Mouse (Mus musculus) urinary bladder, postnatal 4 days (tissue): Measurements from ENCODE around the gene Slc30a1.

Source experiments
- DNase-seq, 2 experiments: peaks; one replicate each; pipeline ENCODE4 v3.0.0; 2021 to 2022; ENCODE audit warnings: low spot score in 2 of 2

The Slc30a1 gene

DNA sequence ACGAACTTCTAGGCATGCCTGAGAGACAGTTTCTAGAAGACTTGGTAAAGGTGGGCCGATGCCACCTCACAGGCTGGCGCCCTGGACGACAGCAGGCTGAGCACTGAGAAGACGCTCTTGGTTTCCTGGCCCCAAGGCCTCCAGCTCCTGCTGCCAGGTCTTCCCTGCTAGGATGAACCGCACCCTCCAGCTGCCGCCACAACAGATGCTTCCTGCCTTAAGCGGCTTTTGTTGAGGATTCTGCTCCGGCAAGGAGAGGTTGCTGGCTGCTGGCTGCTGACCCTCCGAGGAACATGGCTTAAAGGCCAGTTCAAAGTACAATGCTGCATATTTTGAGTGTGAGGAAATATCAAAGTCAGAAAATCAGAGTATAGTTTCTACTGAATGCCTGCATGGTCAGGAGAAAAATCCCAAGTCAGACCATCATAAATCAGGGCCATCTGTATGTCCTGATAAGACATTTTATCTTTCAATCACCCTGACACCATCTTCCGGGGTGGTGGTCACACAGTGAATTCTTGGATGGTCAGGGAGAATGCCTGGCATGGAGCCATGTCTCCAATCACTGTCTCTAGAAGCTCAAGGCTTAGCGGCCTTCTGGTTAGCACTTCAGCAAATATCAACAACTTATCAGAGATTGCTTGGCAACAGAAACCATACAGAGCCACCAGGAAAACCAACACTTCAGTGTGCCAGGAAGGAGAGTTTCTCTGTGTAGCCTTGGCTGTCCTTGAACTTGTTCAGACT is 9.6 kb upstream of the Slc30a1 start:
- peak in 1 of 2 experiments; percentile 30 for DNase-seq

DNA sequence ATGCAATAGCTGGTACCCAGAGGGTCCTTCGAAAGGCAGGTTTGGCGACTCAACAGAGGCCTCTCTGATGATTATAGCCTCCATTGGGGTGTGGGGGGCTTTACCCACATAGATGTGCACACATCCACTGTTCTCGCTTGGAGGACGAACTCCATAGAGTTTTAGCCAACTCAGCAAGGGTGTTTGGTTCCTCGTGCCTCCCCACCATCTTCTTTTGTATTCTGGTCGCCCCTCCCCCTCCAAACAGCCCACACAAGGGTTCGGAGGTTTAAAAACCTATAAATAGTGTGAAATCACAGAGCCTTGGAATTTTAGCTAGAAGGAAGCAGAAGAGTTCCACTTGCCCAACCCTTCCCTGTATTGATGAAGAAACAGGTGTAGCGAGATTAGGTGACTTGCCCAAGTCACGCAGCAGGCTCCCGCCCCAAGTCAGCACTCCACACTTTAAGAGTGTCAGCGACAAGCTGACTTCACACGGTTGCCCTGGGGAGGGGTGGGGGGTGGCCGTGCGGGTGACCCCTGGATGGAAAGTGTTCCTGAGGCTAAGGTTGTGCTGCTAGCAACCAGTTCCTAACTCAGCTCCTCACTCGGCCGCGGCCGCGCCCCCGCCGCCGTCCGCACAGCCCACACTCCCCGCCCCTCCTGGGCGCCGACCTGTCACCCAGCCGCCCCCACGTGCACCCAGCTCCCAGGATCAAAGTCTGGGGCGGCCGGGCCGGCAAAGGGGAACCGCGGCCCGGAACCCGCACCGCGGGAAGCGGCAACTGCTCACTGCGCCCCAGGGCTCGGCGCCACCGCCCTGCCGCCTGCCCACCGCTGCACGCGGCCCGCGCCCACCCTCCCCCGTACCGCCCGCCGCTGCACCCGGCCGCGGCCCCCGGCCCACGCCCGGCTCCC is 682 bp upstream of the Slc30a1 start:
- peak in 1 of 2 experiments; percentile 69 for DNase-seq

DNA sequence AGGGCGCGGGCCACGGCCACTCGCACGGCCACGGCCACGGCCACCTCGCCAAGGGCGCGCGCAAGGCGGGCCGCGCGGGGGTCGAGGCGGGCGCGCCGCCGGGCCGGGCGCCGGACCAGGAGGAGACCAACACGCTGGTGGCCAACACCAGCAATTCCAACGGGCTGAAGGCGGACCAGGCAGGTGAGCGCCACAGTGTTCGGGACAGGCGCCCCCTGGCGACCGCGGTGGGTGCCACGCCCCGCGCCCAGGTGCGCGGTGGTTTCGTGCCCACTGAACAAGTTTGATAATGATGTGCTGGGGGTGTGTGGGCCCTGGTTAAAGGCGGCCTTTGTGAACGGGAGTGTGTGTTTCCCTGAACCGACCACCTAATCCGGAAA is 854 bp downstream of the Slc30a1 start:
- DNase-seq = peak; percentile 70 to 77

DNA sequence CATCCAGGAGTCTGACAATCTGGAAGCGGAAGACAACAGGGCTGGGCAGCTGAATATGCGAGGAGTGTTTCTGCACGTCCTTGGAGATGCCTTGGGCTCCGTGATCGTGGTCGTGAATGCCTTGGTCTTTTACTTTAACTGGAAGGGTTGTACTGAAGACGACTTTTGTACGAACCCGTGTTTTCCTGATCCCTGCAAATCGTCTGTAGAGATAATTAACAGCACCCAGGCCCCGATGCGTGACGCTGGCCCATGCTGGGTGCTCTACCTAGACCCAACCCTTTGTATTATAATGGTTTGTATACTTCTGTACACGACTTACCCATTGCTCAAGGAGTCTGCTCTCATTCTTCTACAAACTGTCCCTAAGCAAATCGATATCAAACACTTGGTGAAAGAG is 2.3 kb downstream of the Slc30a1 start:
- DNase-seq = no peak

GRCm38 (mm10) chr1:191909316-191909715 is 2.7 kb downstream of the Slc30a1 start:
- no peak for DNase-seq

- no peak for DNase-seq
Measured at GRCm38 (mm10) chr1:191910646-191911045, 4.1 kb downstream of the Slc30a1 start.

- DNase-seq = no peak
Measured at GRCm38 (mm10) chr1:191911067-191911668, 4.6 kb downstream of the Slc30a1 start.

DNA sequence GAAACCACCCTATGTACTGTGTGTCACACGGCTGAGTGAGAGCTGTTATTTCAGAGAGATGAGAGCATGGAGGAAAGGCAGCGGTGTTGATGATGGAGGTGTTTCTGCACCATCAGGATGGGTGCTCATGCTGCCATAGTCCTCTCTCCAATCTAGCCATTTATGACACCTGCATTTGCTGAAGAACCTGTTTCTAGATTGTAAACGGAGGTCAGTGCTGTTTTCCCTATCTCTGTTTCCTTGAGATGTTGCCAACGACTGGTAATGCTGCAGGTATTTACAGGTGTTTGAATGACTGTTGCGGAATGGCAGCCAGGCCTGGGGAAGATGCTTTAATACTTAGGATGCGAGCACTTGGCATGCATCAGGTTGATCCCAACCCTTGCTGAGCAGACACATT is 8.1 kb downstream of the Slc30a1 start:
- no peak for DNase-seq

- no peak for DNase-seq
Measured at GRCm38 (mm10) chr1:191915586-191915985, 9.0 kb downstream of the Slc30a1 start.

DNA sequence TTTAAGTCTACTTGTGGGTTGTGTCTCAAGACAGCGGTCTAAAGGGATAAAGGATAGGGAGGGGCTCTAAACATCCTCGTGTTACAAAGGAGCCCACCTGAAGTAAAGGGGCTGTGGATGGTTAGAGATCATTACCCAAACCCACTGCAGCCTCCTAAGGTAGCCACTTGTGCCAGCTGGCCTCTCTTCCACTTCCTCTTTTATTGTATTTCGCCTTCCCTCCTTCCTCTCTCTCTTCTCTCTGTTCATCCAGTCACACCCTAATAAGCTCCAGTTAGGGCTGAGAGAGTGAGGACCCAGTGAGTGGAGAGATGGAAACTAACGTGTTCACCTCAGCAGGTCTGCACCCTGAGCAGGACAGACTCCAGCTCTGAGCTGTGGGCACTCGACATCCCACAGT is 10.3 kb downstream of the Slc30a1 start:
- DNase-seq = no peak

DNA sequence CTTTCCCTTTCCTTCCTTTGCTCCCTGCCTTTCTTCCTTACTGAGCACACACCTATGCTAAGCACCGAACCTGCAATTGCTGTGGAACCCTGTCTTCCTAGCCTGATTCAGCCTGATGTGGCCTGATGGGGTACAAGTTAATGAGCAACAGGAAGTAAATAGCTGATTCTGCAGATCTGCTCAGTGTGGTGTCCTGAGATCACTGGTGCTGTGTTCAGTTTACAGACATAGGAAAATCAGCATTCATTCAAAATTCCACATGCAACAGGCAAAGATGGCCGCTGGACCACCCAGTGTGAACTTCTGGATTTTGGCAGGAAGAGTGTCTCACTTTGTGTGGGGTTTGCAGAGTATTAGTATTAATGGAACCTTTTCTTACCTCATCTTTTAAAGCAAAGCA is 12.8 kb downstream of the Slc30a1 start:
- DNase-seq = no peak

DNA sequence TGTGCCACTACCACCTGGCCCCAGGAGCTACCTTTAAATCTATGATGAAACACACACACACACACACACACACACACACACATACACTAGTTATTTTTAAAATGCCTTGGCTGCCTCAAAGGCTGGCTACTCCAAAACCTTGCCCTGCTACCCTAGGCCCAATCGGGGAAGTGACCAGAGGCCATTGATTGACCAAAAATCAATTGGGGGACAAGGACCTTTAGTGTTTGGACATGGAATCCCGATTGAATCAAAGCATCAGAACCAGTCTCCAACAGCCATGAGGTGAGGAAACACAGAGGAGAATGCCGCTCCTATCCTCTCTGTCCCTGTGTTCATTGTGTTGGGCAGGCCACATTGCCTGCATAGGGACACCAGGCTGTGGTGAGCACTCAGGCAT is 15.1 kb downstream of the Slc30a1 start:
- DNase-seq = no peak

GRCm38 (mm10) chr1:191925496-191925895 is 18.9 kb downstream of the Slc30a1 start:
- DNase-seq = no peak

- no peak for DNase-seq
Measured at GRCm38 (mm10) chr1:191926681-191927080, 20.1 kb downstream of the Slc30a1 start.

- no peak for DNase-seq
Measured at GRCm38 (mm10) chr1:191928345-191928744, 21.8 kb downstream of the Slc30a1 start.

- DNase-seq = no peak
Measured at GRCm38 (mm10) chr1:191929065-191929464, 22.5 kb downstream of the Slc30a1 start.

- DNase-seq = no peak
Measured at GRCm38 (mm10) chr1:191929897-191930524, 23.4 kb downstream of the Slc30a1 start.

DNA sequence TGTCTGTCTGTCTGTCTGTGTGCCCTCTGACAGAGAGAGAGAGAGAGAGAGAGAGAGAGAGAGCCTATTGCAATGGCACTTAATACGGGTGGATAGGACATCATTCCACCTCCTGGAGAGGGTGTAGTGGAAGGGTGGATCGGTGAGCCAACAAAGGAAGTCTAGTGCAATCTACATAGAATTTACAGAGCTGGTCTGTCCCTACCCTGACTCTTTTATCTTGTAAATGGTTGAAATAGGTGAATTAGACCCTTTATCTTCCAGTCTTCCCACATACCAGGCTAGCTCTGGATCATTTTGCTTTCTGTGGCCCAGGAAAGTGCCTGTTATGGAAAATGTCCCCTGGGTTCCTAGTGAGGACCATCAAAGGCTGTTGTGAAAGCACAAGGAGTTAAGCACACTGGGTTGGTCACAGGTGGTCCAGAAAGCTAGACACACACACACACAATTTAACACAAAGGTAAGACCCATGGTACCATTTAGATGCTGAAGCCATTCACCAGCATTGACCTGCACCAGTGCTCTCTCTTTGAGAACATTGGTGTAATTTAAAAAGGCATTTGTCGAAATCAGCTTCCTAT is 24.0 kb downstream of the Slc30a1 start:
- DNase-seq = no peak

GRCm38 (mm10) chr1:191932286-191932985 is 25.9 kb downstream of the Slc30a1 start:
- DNase-seq = no peak

- no peak for DNase-seq
Measured at GRCm38 (mm10) chr1:191932986-191933632, 26.5 kb downstream of the Slc30a1 start.

- DNase-seq = no peak
Measured at GRCm38 (mm10) chr1:191943638-191944037, 37.1 kb downstream of the Slc30a1 start.
